Mouse (Mus musculus) frontal cortex, adult (tissue): Measurements from ENCODE around the gene Cx3cr1.
"Not testable (repeated sequence)": the region's sequence is repeated elsewhere in the genome, so short reads cannot be mapped to it uniquely, and the experiment has no call there.

Source experiments
- ATAC-seq: cut with Nextera tagmentation; 2 replicates; pipeline ENCODE4 v1.9.2; 2017; ENCODE audit warnings: mild to moderate bottlenecking, moderate library complexity, mixed read lengths; ENCODE audit not compliant: low TSS enrichment

The Cx3cr1 gene

DNA sequence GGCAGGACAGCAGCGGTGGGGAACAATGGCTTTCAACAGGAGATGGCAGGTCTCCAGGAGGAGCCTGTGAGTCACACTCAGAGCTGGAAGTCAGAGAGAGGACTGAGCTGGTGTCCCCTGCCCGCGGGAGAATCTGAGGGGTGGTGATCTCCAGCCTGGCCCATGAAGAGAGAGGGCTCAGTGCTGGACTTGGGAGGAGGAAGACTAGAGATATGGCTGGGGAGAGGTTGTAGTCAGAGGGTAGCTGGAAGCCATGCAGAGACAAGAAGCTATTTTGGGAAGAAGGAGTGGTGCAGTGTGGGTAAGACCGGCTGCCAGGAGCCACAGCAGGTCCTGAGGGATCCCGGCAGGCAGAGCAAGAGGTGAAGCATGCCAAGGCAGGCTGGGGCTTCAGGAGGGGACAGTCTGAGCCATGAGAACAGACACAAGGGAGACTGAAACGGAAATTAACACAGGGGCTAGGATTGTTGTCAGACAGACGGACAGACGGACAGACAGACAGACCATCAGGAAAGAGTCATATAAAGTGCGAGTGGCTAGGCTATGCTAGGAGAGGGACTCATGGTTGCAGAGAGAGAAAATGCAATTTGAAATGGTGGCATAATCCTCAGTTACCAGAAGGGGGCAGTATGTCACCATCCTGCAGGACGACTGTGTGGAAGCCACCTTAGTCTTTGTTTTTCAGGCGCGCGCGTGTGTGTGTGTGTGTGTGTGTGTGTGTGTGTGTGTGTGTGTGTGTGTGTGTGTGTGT is 42.1 kb downstream of the Cx3cr1 start:
- peak; percentile 87 for ATAC-seq

GRCm38 (mm10) chr9:120024625-120025024 is 45.1 kb downstream of the Cx3cr1 start:
- no peak for ATAC-seq

GRCm38 (mm10) chr9:120024171-120024570 is 45.5 kb downstream of the Cx3cr1 start:
- no peak for ATAC-seq

DNA sequence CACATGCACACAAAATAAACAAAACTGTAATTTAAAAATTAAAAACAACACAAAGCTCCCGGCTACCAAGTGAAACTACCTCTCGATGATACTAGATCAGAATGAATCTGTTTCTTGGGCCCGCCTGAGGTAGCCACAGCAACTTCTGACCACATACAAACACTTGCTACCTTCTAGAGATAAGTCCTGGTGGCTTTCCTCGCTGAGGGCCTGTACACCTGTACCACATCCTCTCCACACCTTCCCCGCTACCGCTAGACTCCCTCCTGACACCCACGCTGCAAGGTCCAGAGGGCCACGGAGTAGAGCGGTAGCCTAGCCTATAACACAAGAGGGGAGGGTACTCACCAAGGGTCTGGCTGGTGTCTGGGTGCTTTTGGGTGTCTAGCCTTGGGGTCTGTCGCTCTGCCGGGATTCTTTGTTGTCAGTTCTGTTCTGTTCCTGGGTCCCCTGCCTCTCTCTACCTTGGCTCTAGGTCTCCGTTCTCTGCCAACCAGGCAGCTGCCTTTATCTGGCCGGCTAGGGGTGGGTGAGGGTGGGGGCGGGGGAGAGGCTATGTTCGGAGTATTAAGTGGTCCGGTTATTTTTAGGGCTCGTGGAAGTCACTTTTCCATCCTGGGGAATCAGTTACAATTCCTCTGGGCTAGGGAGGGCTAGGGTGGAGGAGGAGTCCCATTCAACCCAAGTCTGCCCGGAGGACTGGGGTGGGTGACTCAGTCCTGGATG is 46.4 kb downstream of the Cx3cr1 start, which contains the start of gene Xirp1:
TSS of gene Xirp1 (minus strand) at position 513 of the 726 bp plus-strand sequence.
- ATAC-seq = no peak

DNA sequence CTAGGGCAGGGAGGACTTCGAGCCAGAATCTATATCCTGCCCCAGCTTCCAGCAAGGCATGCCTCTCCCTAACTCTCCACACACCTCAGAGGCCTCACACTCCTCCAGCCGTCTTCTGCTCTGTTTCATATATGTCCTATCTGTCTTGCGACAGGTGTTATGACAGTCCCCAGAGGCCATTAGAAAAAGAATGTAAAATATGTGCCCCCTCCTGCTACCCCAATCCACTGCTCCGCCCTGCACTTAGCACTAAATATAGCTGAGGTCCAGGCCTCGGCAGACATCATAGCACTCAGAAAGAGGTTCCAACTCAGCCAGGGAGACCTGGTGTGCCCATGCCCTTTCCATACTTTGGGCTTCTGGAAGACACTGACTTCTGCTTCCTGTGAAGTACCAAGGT is 48.5 kb downstream of the Cx3cr1 start:
- ATAC-seq = no peak

- ATAC-seq = peak; percentile 57
Observed at GRCm38 (mm10) chr9:120020285-120020890, 49.3 kb downstream of the Cx3cr1 start.

GRCm38 (mm10) chr9:120016956-120017355 is 52.7 kb downstream of the Cx3cr1 start:
- no peak for ATAC-seq

DNA sequence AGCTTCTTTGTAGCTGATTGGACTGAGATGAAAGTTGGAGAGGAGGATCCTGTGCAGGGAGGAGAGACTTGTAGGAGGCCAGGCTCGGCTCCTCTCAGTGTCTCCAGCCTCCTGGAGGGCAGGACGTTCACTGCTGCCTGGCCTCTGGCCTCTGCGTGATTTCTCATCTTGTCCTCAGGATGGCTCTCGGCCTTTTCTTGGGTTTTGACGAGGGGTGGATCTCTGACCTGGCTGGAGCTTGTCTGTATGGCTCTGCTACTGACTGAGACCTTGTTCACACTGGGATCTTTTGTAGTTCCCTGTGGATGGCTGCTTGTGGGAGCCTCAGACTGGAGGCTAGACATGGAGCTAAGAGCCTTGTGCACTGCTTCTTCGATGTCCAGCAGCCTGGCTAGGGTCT is 54.9 kb downstream of the Cx3cr1 start:
- ATAC-seq = no peak

GRCm38 (mm10) chr9:120013251-120013820 is 56.3 kb downstream of the Cx3cr1 start:
- ATAC-seq = no peak

- ATAC-seq = peak; percentile 24; the same call in 1 of the 2 replicates
Observed at GRCm38 (mm10) chr9:120012781-120013180, 56.9 kb downstream of the Cx3cr1 start.

DNA sequence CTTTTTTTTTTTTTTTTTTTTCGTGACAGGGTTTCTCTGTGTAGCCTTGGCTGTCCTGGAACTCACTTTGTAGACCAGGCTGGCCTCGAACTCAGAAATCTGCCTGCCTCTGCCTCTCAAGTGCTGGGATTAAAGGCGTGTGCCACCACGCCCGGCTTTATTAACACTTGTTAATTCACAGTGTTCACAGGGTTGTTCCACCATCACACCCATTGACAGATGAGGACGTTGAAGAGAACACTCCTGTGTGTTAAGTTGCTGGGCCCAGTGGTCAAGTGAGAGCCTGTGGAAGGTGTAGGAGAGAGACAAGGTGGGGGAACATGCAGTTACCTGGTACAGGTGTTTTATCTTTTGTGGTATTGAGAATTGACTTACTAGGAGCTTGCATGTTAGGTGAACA is 57.5 kb downstream of the Cx3cr1 start:
- ATAC-seq = not testable (repeated sequence)

GRCm38 (mm10) chr9:120011533-120011932 is 58.1 kb downstream of the Cx3cr1 start:
- peak; percentile 11 for ATAC-seq

DNA sequence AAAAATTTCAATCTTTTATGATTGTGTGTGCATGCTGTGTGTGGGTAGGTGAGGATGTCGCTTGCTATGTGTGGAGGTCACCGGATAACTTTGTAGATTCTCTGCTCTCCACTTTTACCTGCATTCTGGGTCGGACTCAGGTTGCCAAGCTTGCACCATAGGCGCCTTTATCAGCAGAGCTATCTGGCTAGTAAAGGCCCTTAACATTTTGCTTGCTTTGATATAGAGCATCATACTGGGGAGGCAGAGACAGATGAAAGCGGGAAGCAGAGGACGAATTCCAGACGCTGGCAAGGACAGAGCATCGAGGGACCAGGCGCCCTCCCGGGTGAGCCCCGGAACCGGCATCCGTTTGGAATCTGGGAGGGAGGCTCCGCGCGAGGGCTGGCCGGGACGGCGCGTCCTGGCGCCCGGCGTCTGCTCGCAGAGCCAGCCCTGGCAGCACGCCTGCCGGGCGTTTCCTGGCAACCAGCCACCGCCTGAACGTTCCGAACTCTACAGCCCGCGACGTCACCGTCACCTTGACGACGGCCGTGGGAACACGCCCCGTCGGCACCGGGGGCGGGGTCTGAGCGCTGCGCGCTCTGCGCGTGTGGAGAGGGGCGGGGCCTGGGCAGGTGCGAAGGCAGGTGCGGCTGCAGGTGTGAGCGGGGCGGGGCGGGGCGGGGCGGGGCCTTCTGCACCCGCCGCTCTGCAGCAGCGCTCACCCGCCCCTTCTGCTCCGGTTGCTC is 58.7 kb downstream of the Cx3cr1 start:
- peak; percentile 69 for ATAC-seq

DNA sequence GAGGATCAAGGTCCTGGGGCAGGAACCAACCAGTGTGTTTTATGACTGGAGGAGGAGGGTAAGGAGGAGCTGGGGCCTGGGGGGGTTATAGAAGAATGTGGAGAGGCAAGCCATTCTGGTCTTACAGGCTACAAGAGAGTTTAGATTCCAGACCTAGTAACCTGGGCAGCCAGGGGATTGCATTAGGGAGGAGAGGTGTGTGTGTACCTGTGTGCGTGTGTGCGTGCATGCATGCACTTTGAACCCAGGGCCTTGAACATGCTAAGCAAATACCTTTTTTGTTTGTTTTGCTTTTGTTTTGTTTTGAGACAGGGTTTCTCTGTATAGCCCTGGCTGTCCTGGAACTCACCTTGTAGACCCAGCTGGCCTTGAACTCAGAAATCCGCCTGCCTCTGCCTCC is 59.8 kb downstream of the Cx3cr1 start:
- no peak for ATAC-seq

DNA sequence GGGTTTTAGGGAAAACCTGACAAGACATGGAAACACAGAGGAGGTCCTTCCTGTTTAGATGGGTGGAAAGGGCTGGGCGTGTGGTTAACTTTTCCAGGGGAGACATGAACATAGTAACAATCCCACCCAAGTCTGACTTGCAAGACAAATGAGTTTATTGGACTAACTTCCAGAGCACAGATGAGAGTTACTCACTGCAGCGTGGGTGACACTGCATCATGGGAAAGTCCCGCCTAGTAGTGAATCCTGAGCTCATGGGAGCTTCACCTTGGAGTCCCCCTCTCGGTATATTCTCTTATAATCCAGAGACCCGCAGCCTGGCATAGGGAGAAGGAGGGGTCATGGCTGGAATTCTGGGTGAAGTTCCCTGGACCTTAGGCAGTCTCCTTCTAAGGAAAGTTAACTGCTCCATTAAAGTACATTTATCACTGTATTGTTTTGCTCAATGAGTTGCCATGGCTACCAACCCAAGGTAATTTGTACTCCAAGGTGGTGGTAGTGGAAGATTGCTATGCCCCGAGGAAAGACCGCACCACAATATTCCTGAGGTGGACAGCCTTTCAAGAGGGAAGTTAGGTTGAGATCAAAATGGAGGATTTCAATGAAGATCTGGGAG is 60.3 kb downstream of the Cx3cr1 start:
- ATAC-seq = no peak

DNA sequence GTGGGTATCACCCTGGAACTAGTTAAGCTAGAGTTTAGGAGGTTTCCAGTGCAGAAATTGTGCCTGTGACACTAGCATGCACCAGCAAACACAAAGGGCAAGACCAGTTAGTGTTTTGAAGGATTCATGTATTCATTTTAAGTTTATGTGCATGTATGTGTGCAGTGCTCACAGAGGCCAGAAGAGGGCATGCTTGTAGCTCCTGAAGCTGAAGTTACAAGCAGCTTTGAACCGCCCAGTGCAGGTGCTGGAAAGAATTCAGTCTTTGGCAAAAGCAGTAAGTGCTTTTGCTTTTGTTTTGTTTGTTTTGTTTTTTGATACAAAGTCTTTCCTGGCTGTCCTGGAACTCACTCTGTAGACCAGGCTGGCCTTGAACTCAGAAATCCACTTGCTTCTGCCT is 61.8 kb downstream of the Cx3cr1 start:
- no peak for ATAC-seq

GRCm38 (mm10) chr9:120005936-120006335 is 63.7 kb downstream of the Cx3cr1 start:
- no peak for ATAC-seq

- ATAC-seq = no peak
Observed at GRCm38 (mm10) chr9:120002893-120003292, 66.8 kb downstream of the Cx3cr1 start.

DNA sequence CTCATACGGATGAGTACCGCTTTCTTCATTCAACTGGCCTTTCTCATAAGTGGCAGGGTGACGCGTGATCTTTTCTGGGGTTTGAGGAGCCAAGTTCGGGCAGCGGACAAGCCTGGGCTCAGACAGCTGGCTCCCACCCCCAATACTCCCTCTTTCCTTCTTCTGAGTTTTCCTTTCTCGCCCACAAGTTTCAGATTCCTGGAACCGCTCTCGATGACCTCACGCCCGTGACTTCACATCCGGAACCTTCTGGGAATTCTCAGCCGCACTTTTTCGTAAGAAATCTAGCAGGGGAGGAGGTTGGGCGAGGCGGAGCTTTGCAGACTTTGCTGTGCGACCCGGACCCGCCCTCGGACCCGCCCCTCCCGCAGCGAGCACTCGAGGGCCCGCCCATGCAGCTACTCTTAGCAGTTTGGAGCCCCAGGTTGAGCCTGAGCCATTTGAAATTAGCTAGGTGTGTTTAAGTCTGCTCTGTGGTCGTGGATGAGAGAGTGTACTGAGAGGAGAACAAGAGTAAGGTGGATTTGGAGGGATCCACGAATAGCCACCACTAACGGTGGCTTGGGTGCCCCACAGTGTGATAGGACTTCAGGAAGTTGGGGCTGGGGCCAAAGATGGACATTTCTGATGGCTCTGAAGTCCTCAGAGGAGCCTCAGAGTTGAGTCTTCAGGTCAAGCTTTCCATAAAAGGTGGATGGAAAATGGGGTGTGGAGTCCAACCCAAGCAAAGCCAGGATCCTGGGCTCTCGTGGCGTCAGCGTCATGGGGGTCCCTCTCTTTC is 67.5 kb downstream of the Cx3cr1 start:
- ATAC-seq = peak; percentile 73

GRCm38 (mm10) chr9:120000761-120001160 is 68.9 kb downstream of the Cx3cr1 start:
- ATAC-seq = no peak
